Mouse (Mus musculus) embryonic facial prominence, embryonic 14.5 days (tissue): ENCODE measurements at regions not wholly inside any gene's neighbourhood (a gene's known extent, or its start where the extent isn't known, plus 50 kb on each side); places are given as distances from the start of the nearest gene placed in this dataset.

Experiments used
- ATAC-seq: fragments of 200-750 bp; cut with Nextera tagmentation; 2 replicates; pipeline ENCODE4 v1.8.0; 2017; ENCODE audit warnings: low read depth, moderate number of reproducible peaks, moderate TSS enrichment
- DNase-seq: peaks from one replicate; pipeline ENCODE4 v3.0.0-alpha.2; 2015; ENCODE audit warnings: low spot score
- H3K27ac ChIP-seq: fragments of 300-500 bp; sonication (generic); replicated peaks from 2 replicates; pipeline ENCODE4 v1.5.1; 2014; ENCODE audit warnings: low read depth, mild to moderate bottlenecking, low read length, moderate library complexity
- H3K27me3 ChIP-seq: fragments of 300-500 bp; sonication (generic); replicated peaks from 2 replicates; pipeline ENCODE4 v1.6.1; 2014; ENCODE audit warnings: low read length; ENCODE audit not compliant: control insufficient read depth, insufficient read depth
- H3K36me3 ChIP-seq: fragments of 300-500 bp; sonication (generic); 2 replicates; pipeline ENCODE4 v1.6.1; 2014; ENCODE audit warnings: low read length, mixed read lengths; ENCODE audit not compliant: control insufficient read depth, insufficient read depth
- H3K4me1 ChIP-seq: fragments of 300-500 bp; sonication (generic); 2 replicates; pipeline ENCODE4 v1.6.1; 2014; ENCODE audit warnings: antibody characterized with exemption, low read length; ENCODE audit not compliant: control insufficient read depth, insufficient read depth
- H3K4me2 ChIP-seq: fragments of 300-500 bp; sonication (generic); 2 replicates; pipeline ENCODE4 v1.6.1; 2014; ENCODE audit warnings: low read depth, mild to moderate bottlenecking, low read length, moderate library complexity, mixed read lengths
- H3K4me3 ChIP-seq: fragments of 300-500 bp; sonication (generic); 2 replicates; pipeline ENCODE4 v1.5.1; 2014; ENCODE audit warnings: low read depth, mild to moderate bottlenecking, low read length
- H3K9ac ChIP-seq: fragments of 300-500 bp; sonication (generic); 2 replicates; pipeline ENCODE4 v1.6.1; 2014; ENCODE audit warnings: low read depth, mild to moderate bottlenecking, low read length, moderate library complexity, mixed read lengths
- H3K9me3 ChIP-seq: fragments of 300-500 bp; sonication (generic); 2 replicates; pipeline ENCODE4 v1.6.1; 2016; ENCODE audit warnings: low read length; ENCODE audit not compliant: control insufficient read depth
- WGBS: fragments of 180-500 bp; shearing (Covaris S2); extraction: QIAGEN DNeasy Blood & Tissue Kit; methylation state at CpG from one replicate; pipeline ENCODE4 v1.1.7; 2014; 5-methylcytosine and 5-hydroxymethylcytosine counted together

DNA sequence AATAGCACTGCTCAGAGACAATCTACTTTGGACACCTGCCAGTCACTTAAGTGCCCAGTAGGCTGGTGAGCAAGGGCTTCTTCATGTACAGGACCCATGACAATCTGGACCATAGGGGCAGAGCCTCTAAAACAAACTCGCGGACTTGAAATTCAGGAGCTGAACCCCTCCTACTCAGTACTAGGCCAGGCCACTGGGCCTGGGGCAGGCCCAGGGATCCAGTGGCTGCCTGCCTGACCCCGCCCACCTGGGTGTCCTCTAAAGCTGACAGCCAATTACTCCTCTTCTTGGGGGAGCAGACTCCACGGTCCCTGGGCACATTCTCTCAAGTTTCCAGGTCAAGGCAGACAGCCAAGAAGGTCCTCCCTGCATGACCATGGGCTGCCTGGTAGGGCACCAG lies 78.3 kb upstream of the A730046J19Rik start:
- Histone ChIP-seq H3K9ac (no peak overlapping the region), H3K9me3 (no peaks in the 10 kb centered on the region), H3K4me2 (no peak overlapping the region), H3K27ac (no peak overlapping the region), H3K4me3 (no peak overlapping the region), H3K27me3 (no peaks in the 10 kb centered on the region), H3K4me1 (no peaks in the 10 kb centered on the region), H3K36me3 (no peaks in the 10 kb centered on the region)
- 77% methylated on average over 4 of the region's 4 CpGs for WGBS
- no peak for ATAC-seq
- DNase-seq = no peak

DNA sequence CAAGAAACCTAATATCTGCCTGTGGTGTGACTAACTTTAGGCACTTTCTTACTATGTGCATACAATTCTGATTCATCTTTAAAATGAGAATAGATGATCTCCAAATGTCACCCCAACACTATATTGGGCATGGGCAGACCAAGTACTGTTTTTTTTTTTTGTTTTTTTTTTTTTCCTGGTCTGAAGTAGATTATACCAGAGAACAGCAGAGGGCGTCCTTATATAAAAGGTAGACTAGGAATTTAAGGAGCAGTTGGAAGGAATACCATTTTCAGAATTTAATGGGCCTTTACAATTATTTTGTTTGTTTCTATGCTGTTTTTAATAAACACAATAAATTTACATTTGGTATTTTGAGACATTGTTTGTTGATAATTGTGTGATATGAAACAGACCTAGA lies 72.3 kb upstream of the A730046J19Rik start:
- WGBS = 8% methylated on average over 1 of the region's 1 CpGs
- no peak for ATAC-seq

DNA sequence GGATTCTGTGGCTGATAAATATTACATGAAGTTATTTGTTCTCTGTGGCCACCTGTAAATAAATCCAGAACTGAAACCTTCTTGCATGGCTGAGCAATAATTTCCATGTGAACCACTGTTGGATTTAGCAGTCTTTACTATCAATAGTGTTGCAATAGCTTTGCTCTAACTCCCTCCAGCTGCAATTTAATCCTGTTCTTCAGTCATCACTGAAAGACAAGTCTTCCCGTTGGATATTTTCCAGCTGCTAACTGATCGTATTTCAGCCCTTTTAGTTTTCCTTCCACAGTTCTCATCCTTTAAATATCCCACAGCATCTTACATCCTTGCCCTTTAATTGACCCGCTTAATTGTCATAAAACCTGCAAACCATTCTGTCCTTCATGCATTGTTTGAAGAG lies 55.3 kb upstream of the A730046J19Rik start:
- WGBS = 38% methylated on average over 3 of the region's 3 CpGs
- H3K9ac ChIP-seq = no peak overlapping the region
- H3K27me3 ChIP-seq = peaks cover 12% of the 10 kb centered on the region; the same call in 1 of the 2 replicates
- no peaks in the 10 kb centered on the region for H3K4me1 ChIP-seq
- H3K4me3 ChIP-seq = no peak overlapping the region
- no peak overlapping the region for H3K27ac ChIP-seq
- no peaks in the 10 kb centered on the region for H3K9me3 ChIP-seq
- DNase-seq (peak; percentile 82), ATAC-seq (peak; percentile 53; the same call in 1 of the 2 replicates)
- no peak overlapping the region for H3K4me2 ChIP-seq
- no peaks in the 10 kb centered on the region for H3K36me3 ChIP-seq

More for the DNA sequence above, 72.3 kb upstream of the A730046J19Rik start:
- Histone ChIP-seq H3K9me3 (no peaks in the 10 kb centered on the region), H3K4me3 (no peak overlapping the region), H3K4me1 (no peaks in the 10 kb centered on the region), H3K36me3 (no peaks in the 10 kb centered on the region), H3K9ac (no peak overlapping the region), H3K27me3 (no peaks in the 10 kb centered on the region), H3K4me2 (no peak overlapping the region), H3K27ac (no peak overlapping the region)
- no peak for DNase-seq
